Mouse (Mus musculus): ENCODE data around the gene Dpp6.

DNA sequence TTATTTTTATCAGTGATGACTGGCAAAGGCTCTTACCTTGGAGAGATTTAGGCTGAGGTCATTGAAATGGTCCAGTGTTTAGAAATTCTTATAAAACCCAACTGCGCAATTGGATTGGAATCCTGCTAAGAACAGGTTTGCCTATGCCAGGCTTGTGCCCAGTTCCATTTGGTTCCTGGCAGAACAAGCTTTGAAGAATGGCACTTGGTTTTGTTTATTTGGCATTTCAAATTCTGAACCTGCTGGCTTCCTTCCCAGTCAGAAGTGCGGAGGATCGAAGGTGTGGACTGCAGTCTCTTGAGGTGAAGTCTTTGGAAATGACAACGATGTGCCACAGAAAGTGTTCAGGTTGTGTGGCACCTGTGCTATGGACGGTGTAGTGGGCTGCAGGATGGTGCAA lies 193.6 kb downstream of the Dpp6 start:
- no peak for TF ChIP-seq CTCF (IDR thresholded peaks at IDR 0.05; ENCODE audit: low read depth)
- no peak for TF ChIP-seq EP300 (IDR thresholded peaks at IDR 0.05; ENCODE audit: low read depth)

Data from liver, postnatal 0 days (tissue).